Mouse (Mus musculus): ENCODE measurements around the gene Pds5a. TPM values are rescaled to one million over a fixed set of nuclear protein-coding genes. Genes with fewer than 3 reads are reported as not detected.
A peak's percentile ranks its signal among the peaks of the same experiment; 100 is the strongest.
"Not testable (repeated sequence)": the region's sequence is repeated elsewhere in the genome, so short reads cannot be mapped to it uniquely, and the experiment has no call there.

Pds5a gene
- polyA plus RNA-seq (2015; fragmentation: Nextera tagmentation; extraction: Ambion mirVana), result 66.2 and 67.6 TPM in 2 replicates

GRCm38 (mm10) chr5:65697836-65698758, at the start of gene Pds5a:
Pds5a (minus strand) TSS chr5:65698273.
- under 1% methylated on average over 69 of the region's 140 CpGs for WGBS

DNA sequence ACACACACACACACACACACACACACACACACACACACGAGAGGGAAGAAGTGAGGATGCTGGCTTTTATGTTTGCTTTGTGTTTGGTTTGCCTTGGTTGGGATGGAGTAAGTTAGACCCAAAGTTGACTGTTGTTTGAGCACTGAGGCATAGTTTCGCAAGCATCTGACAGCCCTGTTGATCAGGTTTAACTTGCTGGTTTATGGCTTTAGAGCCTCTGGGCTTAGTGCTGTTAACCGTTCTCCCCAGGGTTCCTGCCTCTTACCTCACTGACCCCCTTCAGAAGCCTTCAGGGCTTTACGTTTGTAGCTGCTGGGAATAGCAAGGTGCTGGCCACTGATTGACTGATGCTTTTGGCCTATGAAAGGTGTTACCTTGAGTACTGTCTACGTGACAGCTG, 48.8 kb upstream of the Pds5a start:
- H3K4me1 ChIP-seq (replicated peaks), result no peaks in the 10 kb centered on the region
- H3K9me3 ChIP-seq, result no peaks in the 10 kb centered on the region
- no peaks in the 10 kb centered on the region for H3K27me3 ChIP-seq
- no peaks in the 10 kb centered on the region for H3K36me3 ChIP-seq
- 89% methylated on average over 5 of the region's 5 CpGs for WGBS
- H3K9ac ChIP-seq (replicated peaks), result no peak overlapping the region
- ATAC-seq, result no peak
- H3K4me2 ChIP-seq (replicated peaks), result no peak overlapping the region
- H3K4me3 ChIP-seq (replicated peaks), result no peak overlapping the region
- no peak overlapping the region for H3K27ac ChIP-seq

More at GRCm38 (mm10) chr5:65697836-65698758, at the start of gene Pds5a:
- peak within 1 kb of the TSS; percentile 95 for H3K9ac ChIP-seq (replicated peaks)
- H3K27me3 ChIP-seq, result no peaks in the 10 kb centered on the region
- ATAC-seq, result peak; percentile 96
- peak within 1 kb of the TSS; percentile 96 for H3K27ac ChIP-seq
- peaks cover 28% of the 10 kb centered on the region for H3K4me1 ChIP-seq (replicated peaks)
- peak within 1 kb of the TSS; percentile 69 for H3K4me2 ChIP-seq (replicated peaks)
- no peaks in the 10 kb centered on the region for H3K9me3 ChIP-seq
- peak within 1 kb of the TSS; percentile 92 for H3K4me3 ChIP-seq (replicated peaks)
- H3K36me3 ChIP-seq, result peaks cover 6% of the 10 kb centered on the region

GRCm38 (mm10) chr5:65739366-65739765, 41.3 kb upstream of the Pds5a start:
- Histone ChIP-seq H3K36me3 (no peaks in the 10 kb centered on the region), H3K4me1 (replicated peaks) (no peaks in the 10 kb centered on the region), H3K27ac (no peak overlapping the region), H3K9ac (replicated peaks) (no peak overlapping the region), H3K9me3 (no peaks in the 10 kb centered on the region), H3K27me3 (no peaks in the 10 kb centered on the region), H3K4me3 (replicated peaks) (no peak overlapping the region), H3K4me2 (replicated peaks) (no peak overlapping the region)
- 95% methylated on average over 3 of the region's 3 CpGs for WGBS
- ATAC-seq, result no peak

DNA sequence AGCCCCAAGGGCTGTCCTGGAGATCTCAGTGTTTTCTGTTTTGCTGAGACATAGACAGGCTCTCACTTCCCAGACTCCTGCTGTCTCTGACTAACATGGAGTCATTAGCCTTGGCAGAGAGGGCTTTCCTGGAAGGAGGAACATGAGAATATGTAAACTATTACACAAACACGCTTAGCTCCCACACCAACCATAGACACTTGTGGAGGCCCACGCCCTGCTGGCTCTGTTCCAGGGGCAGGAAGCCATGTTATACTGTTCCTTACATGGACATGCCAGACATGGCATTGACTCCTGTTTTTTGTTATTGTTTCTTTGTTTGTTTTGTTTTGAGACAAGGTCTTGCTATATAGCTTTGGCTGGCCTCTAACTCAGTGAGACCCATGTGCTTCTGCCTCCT, 37.5 kb upstream of the Pds5a start:
- Histone ChIP-seq H3K4me2 (replicated peaks) (no peak overlapping the region), H3K27me3 (no peaks in the 10 kb centered on the region), H3K27ac (no peak overlapping the region), H3K36me3 (no peaks in the 10 kb centered on the region), H3K4me3 (replicated peaks) (no peak overlapping the region), H3K4me1 (replicated peaks) (no peaks in the 10 kb centered on the region), H3K9ac (replicated peaks) (no peak overlapping the region), H3K9me3 (no peaks in the 10 kb centered on the region)
- no peak for ATAC-seq
- 92% methylated on average over 2 of the region's 2 CpGs for WGBS

DNA sequence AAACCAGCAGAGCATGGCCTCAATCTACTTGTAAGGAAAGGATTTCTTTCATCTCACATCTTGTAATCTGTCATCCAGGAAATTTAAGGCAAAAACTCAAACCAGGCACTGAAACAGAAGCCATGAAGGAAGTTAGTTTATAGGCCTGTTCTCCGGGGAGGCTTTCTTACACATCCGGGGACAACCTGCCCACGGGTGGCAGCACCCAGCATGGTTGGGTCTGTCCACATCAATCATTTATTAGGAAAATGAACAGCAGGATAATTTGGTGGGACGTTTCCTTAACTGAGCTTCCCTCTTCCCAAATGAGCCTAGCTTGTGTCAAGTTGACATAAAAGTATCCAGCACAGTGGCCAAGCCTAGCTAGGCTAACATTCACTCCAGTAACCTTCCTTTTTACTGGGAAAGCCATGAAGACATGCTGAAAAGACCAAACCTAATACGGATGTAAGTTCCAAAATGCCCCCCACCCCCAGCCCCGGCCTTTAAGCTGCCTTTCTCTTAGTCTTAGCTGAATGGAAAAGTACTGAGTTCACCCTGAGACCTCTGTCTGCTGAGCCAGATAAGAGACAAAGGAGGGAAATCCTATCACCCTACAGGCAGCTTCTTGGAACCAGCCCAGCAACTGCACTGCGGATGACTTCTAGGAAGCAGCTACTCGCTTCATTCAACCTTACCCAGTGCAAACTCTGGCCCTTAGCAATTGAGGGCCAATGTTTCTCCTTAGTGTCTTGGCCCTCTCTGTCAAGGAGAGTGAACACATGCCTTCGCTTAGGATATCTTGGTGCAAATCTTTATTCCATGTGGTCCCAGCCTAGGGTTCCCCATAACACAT, 33.3 kb upstream of the Pds5a start:
- WGBS, result 47% methylated on average over 9 of the region's 9 CpGs
- Histone ChIP-seq H3K36me3 (no peaks in the 10 kb centered on the region), H3K4me1 (replicated peaks) (no peaks in the 10 kb centered on the region), H3K27me3 (no peaks in the 10 kb centered on the region), H3K9me3 (no peaks in the 10 kb centered on the region), H3K9ac (replicated peaks) (no peak overlapping the region), H3K4me3 (replicated peaks) (no peak overlapping the region), H3K27ac (no peak overlapping the region), H3K4me2 (replicated peaks) (no peak overlapping the region)
- ATAC-seq, result no peak

- Histone ChIP-seq H3K9ac (replicated peaks) (peak overlapping the region; percentile 61), H3K4me3 (replicated peaks) (peak overlapping the region; percentile 44), H3K9me3 (no peaks in the 10 kb centered on the region), H3K27me3 (no peaks in the 10 kb centered on the region), H3K4me2 (replicated peaks) (peak overlapping the region; percentile 70), H3K4me1 (replicated peaks) (peaks cover 4% of the 10 kb centered on the region; the same call in 1 of the 2 replicates), H3K27ac (peak overlapping the region; percentile 75), H3K36me3 (no peaks in the 10 kb centered on the region)
- WGBS, result under 1% methylated on average over 23 of the region's 23 CpGs
- peak; percentile 87 for ATAC-seq
Measured at GRCm38 (mm10) chr5:65724311-65725054, 26.4 kb upstream of the Pds5a start.

DNA sequence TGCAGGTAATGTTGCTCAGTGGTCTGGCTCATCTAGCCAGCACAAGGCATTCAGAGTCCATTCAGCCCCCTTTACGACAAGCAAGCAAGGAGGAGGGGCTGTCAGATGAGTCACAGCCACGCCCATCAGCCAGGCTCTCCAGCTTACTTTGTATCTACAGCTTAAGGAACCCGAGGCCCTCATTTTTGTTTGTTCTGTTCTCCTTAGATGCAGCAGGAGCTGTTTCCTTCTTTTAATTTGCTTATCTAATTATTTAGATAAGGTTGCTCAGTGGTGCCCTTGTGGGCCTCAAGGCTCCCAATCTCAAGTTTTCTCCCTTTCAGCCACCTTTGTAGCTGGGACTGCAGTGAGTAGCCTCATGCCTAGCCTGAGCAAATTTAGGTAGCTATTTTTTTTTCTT, 20.3 kb upstream of the Pds5a start:
- H3K27ac ChIP-seq, result no peak overlapping the region
- H3K9ac ChIP-seq (replicated peaks), result no peak overlapping the region
- WGBS, result 35% methylated on average over 3 of the region's 3 CpGs
- H3K36me3 ChIP-seq, result no peaks in the 10 kb centered on the region
- no peaks in the 10 kb centered on the region for H3K9me3 ChIP-seq
- no peak overlapping the region for H3K4me3 ChIP-seq (replicated peaks)
- no peak overlapping the region for H3K4me2 ChIP-seq (replicated peaks)
- H3K27me3 ChIP-seq, result no peaks in the 10 kb centered on the region
- H3K4me1 ChIP-seq (replicated peaks), result no peaks in the 10 kb centered on the region
- no peak for ATAC-seq

- not testable (repeated sequence) for H3K9ac ChIP-seq (replicated peaks); H3K4me3 ChIP-seq (replicated peaks); H3K4me2 ChIP-seq (replicated peaks); H3K27me3 ChIP-seq; H3K27ac ChIP-seq; H3K9me3 ChIP-seq; H3K36me3 ChIP-seq; H3K4me1 ChIP-seq (replicated peaks); ATAC-seq
- WGBS, result 95% methylated on average over 8 of the region's 8 CpGs
Measured at GRCm38 (mm10) chr5:65717903-65718211, 19.8 kb upstream of the Pds5a start.

DNA sequence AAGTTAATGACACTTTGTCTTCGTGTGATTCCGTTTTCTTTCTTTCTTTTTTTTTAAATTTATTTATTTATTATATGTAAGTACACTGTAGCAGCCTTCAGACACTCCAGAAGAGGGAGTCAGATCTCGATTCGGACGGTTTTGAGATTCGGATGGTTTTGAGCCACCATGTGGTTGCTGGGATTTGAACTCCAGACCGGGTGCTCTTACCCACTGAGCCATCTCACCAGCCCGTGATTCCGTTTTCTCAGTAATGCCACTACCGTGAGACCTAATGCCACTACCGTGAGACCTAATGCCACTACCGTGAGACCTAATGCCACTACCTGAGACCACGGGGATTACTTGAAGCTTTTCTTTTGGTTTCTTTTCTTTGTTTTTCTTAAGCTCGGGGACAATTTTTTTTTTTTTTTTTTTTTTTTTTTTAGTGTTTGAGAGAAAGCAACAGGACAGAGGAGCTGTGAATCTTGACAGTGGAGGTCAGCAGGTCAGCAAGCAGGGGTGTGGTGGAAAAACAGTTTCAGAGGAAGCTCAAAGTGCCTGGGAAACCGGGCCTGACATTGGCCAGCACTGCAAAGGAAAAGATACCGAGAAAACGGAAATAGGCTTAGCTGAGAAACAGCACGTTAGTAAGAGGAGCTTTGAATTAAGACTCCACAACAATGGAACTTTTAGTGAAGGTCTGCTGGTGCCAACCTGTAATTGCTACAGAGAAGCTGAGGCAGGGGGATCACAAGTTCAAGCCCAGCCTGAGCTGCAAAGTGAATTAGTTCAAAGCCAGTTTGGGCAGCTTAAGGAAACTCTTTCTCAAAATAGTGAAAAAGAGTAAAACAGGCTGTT, 19.2 kb upstream of the Pds5a start:
- Histone ChIP-seq H3K4me2 (replicated peaks) (no peak overlapping the region), H3K36me3 (no peaks in the 10 kb centered on the region), H3K4me3 (replicated peaks) (no peak overlapping the region), H3K9ac (replicated peaks) (no peak overlapping the region), H3K27ac (no peak overlapping the region), H3K4me1 (replicated peaks) (no peaks in the 10 kb centered on the region), H3K27me3 (no peaks in the 10 kb centered on the region), H3K9me3 (no peaks in the 10 kb centered on the region)
- no peak for ATAC-seq
- WGBS, result 82% methylated on average over 18 of the region's 18 CpGs

DNA sequence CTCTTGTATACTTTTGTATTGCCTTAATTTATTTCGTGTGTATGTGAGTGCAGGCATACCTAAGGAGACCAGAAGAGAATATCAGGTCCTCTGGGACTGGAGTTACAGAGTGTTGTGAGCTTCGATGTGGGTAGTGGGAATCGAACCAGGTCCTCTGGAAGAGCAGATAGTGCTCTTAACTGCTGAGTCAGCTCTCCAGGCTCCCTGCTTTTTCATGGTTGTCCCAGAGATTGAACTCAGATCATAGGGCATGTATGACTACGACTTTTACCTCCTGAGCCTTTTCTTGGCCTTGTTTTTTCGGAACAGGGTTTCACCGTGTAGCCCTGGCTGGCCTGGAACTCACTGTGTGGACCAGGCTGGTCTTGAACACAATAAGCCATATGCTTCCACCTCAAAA, 17.0 kb upstream of the Pds5a start:
- no peaks in the 10 kb centered on the region for H3K4me1 ChIP-seq (replicated peaks)
- H3K4me3 ChIP-seq (replicated peaks), result no peak overlapping the region
- no peaks in the 10 kb centered on the region for H3K9me3 ChIP-seq
- no peak for ATAC-seq
- no peak overlapping the region for H3K27ac ChIP-seq
- no peak overlapping the region for H3K4me2 ChIP-seq (replicated peaks)
- H3K36me3 ChIP-seq, result no peaks in the 10 kb centered on the region
- H3K27me3 ChIP-seq, result no peaks in the 10 kb centered on the region
- no peak overlapping the region for H3K9ac ChIP-seq (replicated peaks)
- WGBS, result 93% methylated on average over 6 of the region's 6 CpGs

GRCm38 (mm10) chr5:65711463-65711862, 13.4 kb upstream of the Pds5a start:
- Histone ChIP-seq H3K27ac (no peak overlapping the region), H3K4me2 (replicated peaks) (no peak overlapping the region), H3K9me3 (no peaks in the 10 kb centered on the region), H3K36me3 (no peaks in the 10 kb centered on the region), H3K27me3 (no peaks in the 10 kb centered on the region), H3K4me3 (replicated peaks) (no peak overlapping the region), H3K9ac (replicated peaks) (no peak overlapping the region), H3K4me1 (replicated peaks) (no peaks in the 10 kb centered on the region)
- 95% methylated on average over 1 of the region's 1 CpGs for WGBS
- ATAC-seq, result no peak
